Comparison of ENCODE assay signal across 8 mouse cellular contexts in the genomic region with DNA sequence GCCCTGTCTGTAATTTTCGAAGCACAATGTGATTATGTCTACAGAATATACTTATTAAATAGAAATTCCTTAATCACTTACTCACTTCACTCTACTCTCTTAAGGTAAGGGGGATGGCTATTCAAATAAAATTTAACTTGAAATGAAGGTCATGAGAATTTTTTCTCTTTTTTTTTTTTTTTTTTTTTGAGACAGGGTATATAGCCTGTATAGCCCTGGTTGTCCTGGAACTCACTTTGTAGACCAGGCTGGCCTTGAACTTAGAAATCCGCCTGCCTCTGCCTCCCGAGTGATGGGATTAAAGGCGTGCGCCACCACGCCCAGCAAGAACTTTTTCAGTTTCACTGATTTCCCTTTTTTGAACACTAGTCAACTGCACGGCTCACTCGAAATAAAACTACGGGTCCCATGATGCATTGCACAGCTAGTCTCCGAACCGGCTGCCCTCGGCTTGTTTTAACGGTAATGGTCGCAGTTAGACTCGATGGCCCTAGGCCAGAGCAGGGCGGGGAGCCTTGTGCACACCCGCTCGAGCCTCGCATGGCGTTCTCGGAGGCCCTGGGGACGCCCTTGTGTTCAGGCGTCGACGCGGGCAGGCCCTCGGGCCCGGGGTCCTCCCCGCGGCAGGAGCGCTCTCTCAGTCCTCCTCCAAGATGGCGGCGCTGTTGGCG. TPM values are rescaled to one million over a fixed set of nuclear protein-coding genes. Genes with fewer than 3 reads are reported as not detected.
DNase-seq lines count a peak whose midpoint lies in the region; ATAC-seq and TF ChIP-seq lines count a peak whose summit lies in the region.

TSS of gene Nup205 (plus strand) at position 443 of the 671 bp plus-strand sequence.

- peak within 1 kb of the TSS; percentile 90 for H3K9ac ChIP-seq in CH12.LX (ENCODE audit: insufficient read depth, low read depth)
- H3K9ac ChIP-seq in heart, embryonic 12.5 days, result peak within 1 kb of the TSS; percentile 97
- H3K9ac ChIP-seq in kidney, embryonic 16.5 days (replicated peaks; ENCODE audit: low read length), result peak within 1 kb of the TSS; percentile 75

- ATAC-seq in erythroid progenitor cell, adult 5-6 weeks (replicated peaks; ENCODE audit: low FRiP score, poor library complexity, severe bottlenecking), result peak; percentile 95
- ATAC-seq in heart, embryonic 12.5 days (ENCODE audit: insufficient number of reproducible peaks, low FRiP score), result peak; percentile 91
- ATAC-seq in kidney, embryonic 16.5 days (ENCODE audit: low FRiP score, low TSS enrichment), result peak; percentile 93

- TF ChIP-seq EP300 in CH12.LX (IDR thresholded peaks at IDR 0.05; ENCODE audit: low read length), result no peak

- in situ Hi-C loops in CH12.LX (cut with MboI; ENCODE audit: low pct_ligation_motif_present, low pct_unique_long_range_greater_than_20kb, low sequenced_read_pairs), result no loop called here

- 3% methylated on average over 34 of the region's 34 CpGs for WGBS in heart, embryonic 12.5 days
- WGBS in kidney, embryonic 16.5 days, result 4% methylated on average over 30 of the region's 34 CpGs

- H3K9me3 ChIP-seq in CH12.LX (replicated peaks; ENCODE audit: low read length), result no peaks in the 10 kb centered on the region
- H3K9me3 ChIP-seq in heart, embryonic 12.5 days (replicated peaks), result no peaks in the 10 kb centered on the region
- no peaks in the 10 kb centered on the region for H3K9me3 ChIP-seq in kidney, embryonic 16.5 days (ENCODE audit: low read length)

- H3K4me1 ChIP-seq in CH12.LX (ENCODE audit: control insufficient read depth in 1 of 2, insufficient read depth in 2 of 2), result peaks cover 5 to 38% of the 10 kb centered on the region in 2 experiments
- H3K4me1 ChIP-seq in brown adipose tissue, adult 24 weeks (ENCODE audit: control insufficient read depth, insufficient read depth, insufficient read length, low read length), result no peaks in the 10 kb centered on the region
- peaks cover 8% of the 10 kb centered on the region for H3K4me1 ChIP-seq in heart, embryonic 12.5 days (replicated peaks)
- no peaks in the 10 kb centered on the region for H3K4me1 ChIP-seq in kidney, embryonic 16.5 days (ENCODE audit: insufficient read depth, low read length)

- peak within 1 kb of the TSS; percentile 71 to 95 (median 89) for H3K4me3 ChIP-seq in CH12.LX (replicated peaks in 1 of 3; ENCODE audit: low read depth in 2 of 3, low read length in 2 of 3, poor library complexity in 1 of 3)
- peak within 1 kb of the TSS; percentile 84 for H3K4me3 ChIP-seq in brown adipose tissue, adult 24 weeks (ENCODE audit: insufficient read depth, low read depth, low read length)
- H3K4me3 ChIP-seq in heart, embryonic 12.5 days, result peak within 1 kb of the TSS; percentile 90
- H3K4me3 ChIP-seq in kidney, embryonic 16.5 days (ENCODE audit: low read length), result peak within 1 kb of the TSS; percentile 63

- TF ChIP-seq RAD21 in CH12.LX (IDR thresholded peaks at IDR 0.05; ENCODE audit: low read depth, low read length), result no peak

- peak in 1 of 2 experiments; percentile 17; a peak in 2 of 4 replicates for TF ChIP-seq CTCF in CH12.LX (conservative IDR thresholded peaks at IDR 0.05 in 1 of 2, IDR thresholded peaks at IDR 0.05 in 1 of 2; ENCODE audit: low read depth in 2 of 2, low read length in 2 of 2)

- H3K27me3 ChIP-seq in CH12.LX (replicated peaks), result no peaks in the 10 kb centered on the region
- no peaks in the 10 kb centered on the region for H3K27me3 ChIP-seq in heart, embryonic 12.5 days (replicated peaks)
- H3K27me3 ChIP-seq in kidney, embryonic 16.5 days (ENCODE audit: insufficient read depth, low read length), result no peaks in the 10 kb centered on the region

- peaks cover 41% of the 10 kb centered on the region for H3K79me2 ChIP-seq in CH12.LX (replicated peaks; ENCODE audit: control insufficient read depth, extremely low read depth, insufficient read depth, poor library complexity, severe bottlenecking)

- dilution Hi-C loops in CH12.LX (cut with MboI; ENCODE audit: extremely low pct_ligation_motif_present, extremely low pct_unique_long_range_greater_than_20kb, low sequenced_read_pairs), result no loop called here

- DNase-seq in CH12.LX (ENCODE audit: extremely low read depth), result peak; percentile 90
- peak; percentile 85 for DNase-seq in liver
- DNase-seq in monocyte, adult 2 months (ENCODE audit: low read depth in 1 of 2, low spot score in 2 of 2), result peak; percentile 73 to 80
- peak; percentile 67 to 75 for DNase-seq in spleen, postnatal 14 days (ENCODE audit: low spot score in 2 of 2)

- H3K4me2 ChIP-seq in CH12.LX (ENCODE audit: insufficient read depth, low read depth, poor library complexity, severe bottlenecking), result peak within 1 kb of the TSS; percentile 25
- peak within 1 kb of the TSS; percentile 91 for H3K4me2 ChIP-seq in heart, embryonic 12.5 days
- H3K4me2 ChIP-seq in kidney, embryonic 16.5 days (replicated peaks; ENCODE audit: low read depth, low read length), result peak within 1 kb of the TSS; percentile 69

- peak; percentile 77 for TF ChIP-seq POLR2A in CH12.LX (IDR thresholded peaks at IDR 0.05; ENCODE audit: low read depth, low read length)

- peak within 1 kb of the TSS; percentile 91 for H3K27ac ChIP-seq in CH12.LX (ENCODE audit: insufficient read depth, low read depth)
- peak within 1 kb of the TSS; percentile 98 for H3K27ac ChIP-seq in brown adipose tissue, adult 24 weeks (replicated peaks; ENCODE audit: low read depth, low read length)
- peak within 1 kb of the TSS; percentile 95 for H3K27ac ChIP-seq in heart, embryonic 12.5 days (ENCODE audit: poor library complexity, severe bottlenecking)
- peak within 1 kb of the TSS; percentile 96 for H3K27ac ChIP-seq in kidney, embryonic 16.5 days (ENCODE audit: low read length)

- H3K36me3 ChIP-seq in CH12.LX (replicated peaks in 1 of 2; ENCODE audit: control insufficient read depth in 1 of 2, insufficient read depth in 1 of 2, low read length in 1 of 2), result peaks cover 0 to 12% of the 10 kb centered on the region in 2 experiments
- H3K36me3 ChIP-seq in heart, embryonic 12.5 days, result no peaks in the 10 kb centered on the region
- no peaks in the 10 kb centered on the region for H3K36me3 ChIP-seq in kidney, embryonic 16.5 days (ENCODE audit: insufficient read depth, low read length)

TF ChIP-seq in CH12.LX, 34 proteins besides CTCF, POLR2A, EP300 and RAD21 (continues in another document):
- TF ChIP-seq ZKSCAN1 (IDR thresholded peaks at IDR 0.05; ENCODE audit: borderline replicate concordance, low read depth, low read length), result no peak
- TF ChIP-seq ZC3H11A (IDR thresholded peaks at IDR 0.05; ENCODE audit: low read depth, low read length), result no peak
- peak; percentile 93 for TF ChIP-seq HCFC1 (IDR thresholded peaks at IDR 0.05; ENCODE audit: low read depth, low read length)
- 0 out of 2 replicates have a peak, but pooled peaks have one; percentile 70 for TF ChIP-seq TCF12 (IDR thresholded peaks at IDR 0.05; ENCODE audit: low read depth, low read length)
- peak; percentile 45 for TF ChIP-seq NRF1 (IDR thresholded peaks at IDR 0.05; ENCODE audit: low read depth, low read length)
- no peak for TF ChIP-seq USF2 (conservative IDR thresholded peaks at IDR 0.05; ENCODE audit: low read depth, low read length)
- TF ChIP-seq USF1 (IDR thresholded peaks at IDR 0.05; ENCODE audit: low read depth, low read length), result no peak
- peak; percentile 64; the same call in 1 of the 2 replicates for TF ChIP-seq GABPA (IDR thresholded peaks at IDR 0.05; ENCODE audit: insufficient replicate concordance, low read depth, low read length)
- TF ChIP-seq UBTF (IDR thresholded peaks at IDR 0.05; ENCODE audit: low read depth, low read length), result 0 out of 2 replicates have a peak, but pooled peaks have one; percentile 47
- TF ChIP-seq JUN (IDR thresholded peaks at IDR 0.05; ENCODE audit: insufficient read depth, low read depth, low read length), result no peak
- TF ChIP-seq MAX (IDR thresholded peaks at IDR 0.05; ENCODE audit: low read length), result peak; percentile 99
- peak; percentile 91; the same call in 1 of the 2 replicates for TF ChIP-seq KAT2A (IDR thresholded peaks at IDR 0.05; ENCODE audit: insufficient replicate concordance, low read length)
- TF ChIP-seq CHD2 (IDR thresholded peaks at IDR 0.05; ENCODE audit: low read length), result no peak
- TF ChIP-seq CHD1 (IDR thresholded peaks at IDR 0.05; ENCODE audit: low read depth, low read length), result no peak
- peak; percentile 82 for TF ChIP-seq ZNF384 (IDR thresholded peaks at IDR 0.05; ENCODE audit: low read depth, low read length)
- no peak for TF ChIP-seq PAX5 (IDR thresholded peaks at IDR 0.05; ENCODE audit: low read length)
- no peak for TF ChIP-seq RCOR1 (conservative IDR thresholded peaks at IDR 0.05; ENCODE audit: low read depth, low read length)
- TF ChIP-seq JUND (conservative IDR thresholded peaks at IDR 0.05; ENCODE audit: low read depth, low read length), result 0 out of 2 replicates have a peak, but pooled peaks have one; percentile 9
- TF ChIP-seq ETS1 (conservative IDR thresholded peaks at IDR 0.05; ENCODE audit: low read depth, low read length), result no peak
- no peak for TF ChIP-seq SMC3 (IDR thresholded peaks at IDR 0.05; ENCODE audit: low read depth, low read length)
- no peak for TF ChIP-seq POLR2AphosphoS2 (IDR thresholded peaks at IDR 0.05; ENCODE audit: low read depth, low read length)
- no peak for TF ChIP-seq E2F4 (IDR thresholded peaks at IDR 0.05; ENCODE audit: insufficient replicate concordance, low read depth, low read length)
- TF ChIP-seq NELFE (IDR thresholded peaks at IDR 0.05; ENCODE audit: low read depth, low read length), result no peak
- TF ChIP-seq MAZ (IDR thresholded peaks at IDR 0.05; ENCODE audit: low read depth, low read length), result 0 out of 2 replicates have a peak, but pooled peaks have one; percentile 17
- peak; percentile 68 for TF ChIP-seq SIN3A (IDR thresholded peaks at IDR 0.05; ENCODE audit: low read length)
- no peak for TF ChIP-seq ZMIZ1 (IDR thresholded peaks at IDR 0.05; ENCODE audit: low read depth, low read length)
- peak; percentile 48 for TF ChIP-seq ELF1 (IDR thresholded peaks at IDR 0.05; ENCODE audit: low read depth, low read length)
- TF ChIP-seq TBP (conservative IDR thresholded peaks at IDR 0.05; ENCODE audit: low read depth, low read length), result peak; percentile 98

RNA-seq across cellular contexts. Expression of gene Nup205, which starts in this region (rescaled TPM):
- total RNA-seq in CH12.LX (2012; rRNA removed), result 82.0 and 93.0 TPM in 2 replicates
- 108 and 114 TPM in 2 replicates for total RNA-seq in CH12.LX (2014; rRNA removed)
- 103 and 121 TPM in 2 replicates for polyA plus RNA-seq in CH12.LX (2012; ENCODE audit: insufficient read length, low read depth)
- polyA plus RNA-seq in brown adipose tissue, adult 24 weeks (2012; ENCODE audit: insufficient read depth, insufficient read length, missing spikeins), result 13.7 and 19.7 TPM in 2 replicates
- 33.2 and 54.9 TPM in 2 replicates for total RNA-seq in erythroid progenitor cell, adult 5-6 weeks (2015; ENCODE audit: low replicate concordance)
- total RNA-seq in erythroid progenitor cell, adult 5-6 weeks (2017; ENCODE audit: low replicate concordance), result 24.3 and 28.4 TPM in 2 replicates
- polyA plus RNA-seq in heart, embryonic 12.5 days (2016; fragmentation: Nextera tagmentation; extraction: Ambion mirVana), result 40.3 and 43.3 TPM in 2 replicates
- polyA plus RNA-seq in kidney, embryonic 16.5 days (2015; fragmentation: Nextera tagmentation; extraction: Ambion mirVana), result 36.6 and 41.1 TPM in 2 replicates

Comparison
In these comparisons a context has a peak if more than half of its experiments do, and no peak if none do; other contexts are left out.
1. Peak in every context shown above with its lines: DNase-seq, ATAC-seq, H3K4me3 ChIP-seq and H3K27ac ChIP-seq.
2. H3K4me2 ChIP-seq: peak in every context shown above with its lines; median percentile 91 in heart, embryonic 12.5 days; 69 in kidney, embryonic 16.5 days; 25 in CH12.LX.